Mouse (Mus musculus): Measurements from ENCODE around the gene Qpct. TPM values are rescaled to one million over a fixed set of nuclear protein-coding genes. Genes with fewer than 3 reads are reported as not detected.

The Qpct gene
- 7.9 and 9.8 TPM in 2 replicates for polyA plus RNA-seq (2016; fragmentation: Nextera tagmentation; extraction: Ambion mirVana)

- Histone ChIP-seq H3K9me3 (no peaks in the 10 kb centered on the region), H3K9ac (replicated peaks) (peak within 1 kb of the TSS; percentile 63), H3K36me3 (no peaks in the 10 kb centered on the region), H3K4me3 (peak within 1 kb of the TSS; percentile 63), H3K27me3 (peaks cover 10% of the 10 kb centered on the region), H3K27ac (replicated peaks) (peak within 1 kb of the TSS; percentile 43; the same call in 1 of the 2 replicates), H3K4me2 (replicated peaks) (peak within 1 kb of the TSS; percentile 98), H3K4me1 (0 out of 2 replicates have a peak, but pooled peaks cover 2% of the 10 kb centered on the region)
- ATAC-seq (ENCODE audit: low FRiP score, low read depth) = 0 out of 2 replicates have a peak, but pooled peaks have one; percentile 28
- WGBS = 72% methylated on average over 4 of the region's 4 CpGs
These were observed at the start of gene Qpct for GRCm38 (mm10) chr17:79051606-79052005. Gene Qpct, plus strand, starts transcription at chr17:79051906.

DNA sequence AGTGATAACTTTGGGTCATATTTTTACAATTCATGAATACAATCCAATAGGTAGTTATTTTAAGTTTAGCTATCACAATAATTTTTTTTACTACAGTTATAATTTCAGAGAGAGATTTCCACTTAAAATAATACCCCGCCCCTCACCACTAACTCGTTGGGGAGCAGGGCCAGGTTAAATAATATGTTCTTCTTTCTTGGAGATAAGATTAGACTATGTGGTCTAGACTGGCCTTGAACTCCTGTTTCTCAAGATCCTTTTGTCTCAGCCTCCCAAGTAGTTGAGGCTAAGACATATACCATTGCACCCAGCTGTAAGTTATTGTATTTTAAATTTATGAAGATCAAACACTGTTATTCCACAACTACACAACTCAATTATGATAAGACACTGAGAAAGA lies 38.1 kb upstream of the Qpct start:
- Histone ChIP-seq H3K36me3 (peaks cover 22% of the 10 kb centered on the region), H3K4me1 (peaks cover 14% of the 10 kb centered on the region), H3K4me3 (no peak overlapping the region), H3K9me3 (no peaks in the 10 kb centered on the region), H3K4me2 (replicated peaks) (no peak overlapping the region), H3K27ac (replicated peaks) (no peak overlapping the region), H3K27me3 (no peaks in the 10 kb centered on the region), H3K9ac (replicated peaks) (no peak overlapping the region)
- WGBS = 92% methylated on average over 2 of the region's 2 CpGs
- ATAC-seq (ENCODE audit: low FRiP score, low read depth) = no peak

DNA sequence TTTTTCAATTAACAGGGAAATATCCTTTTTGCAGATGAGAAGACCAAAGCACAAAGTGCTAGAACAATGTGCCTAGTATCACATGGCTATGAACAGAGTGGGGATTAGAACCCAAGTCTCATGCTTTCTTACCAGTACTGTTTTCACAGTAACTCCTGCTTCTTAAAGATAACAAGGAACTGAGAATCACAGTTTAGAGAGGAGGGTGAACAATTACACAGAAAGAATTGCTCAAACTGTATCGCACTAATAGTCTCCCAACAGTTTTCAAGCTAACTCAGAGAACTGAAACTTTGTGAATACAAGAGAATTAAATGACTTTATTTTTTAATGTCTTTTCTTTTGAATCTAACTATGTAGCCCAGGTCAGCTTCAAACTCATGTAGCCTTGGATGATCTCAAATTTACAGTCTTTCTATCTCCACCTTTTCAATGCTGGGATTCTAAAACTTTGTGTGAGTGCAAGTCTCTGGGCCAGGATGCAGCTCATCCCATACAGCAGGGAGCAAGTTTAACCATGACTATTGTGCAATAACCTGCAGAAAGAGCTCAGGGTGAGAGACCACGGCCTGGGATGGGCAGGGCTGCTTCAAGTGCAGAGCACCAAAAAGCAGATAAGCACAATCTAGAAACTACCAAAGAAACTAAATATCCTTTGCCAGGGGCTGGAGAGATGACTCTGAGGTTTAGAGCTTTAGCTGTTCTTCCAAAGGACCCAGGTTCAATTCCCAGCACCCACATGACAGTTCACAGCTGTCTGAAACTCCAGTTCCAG lies 36.6 kb upstream of the Qpct start:
- Histone ChIP-seq H3K9me3 (no peaks in the 10 kb centered on the region), H3K9ac (replicated peaks) (no peak overlapping the region), H3K4me2 (replicated peaks) (no peak overlapping the region), H3K4me3 (no peak overlapping the region), H3K27ac (replicated peaks) (no peak overlapping the region), H3K4me1 (peaks cover 26% of the 10 kb centered on the region), H3K27me3 (no peaks in the 10 kb centered on the region), H3K36me3 (peaks cover 19% of the 10 kb centered on the region)
- no peak for ATAC-seq (ENCODE audit: low FRiP score, low read depth)
- WGBS = 93% methylated on average over 2 of the region's 2 CpGs

DNA sequence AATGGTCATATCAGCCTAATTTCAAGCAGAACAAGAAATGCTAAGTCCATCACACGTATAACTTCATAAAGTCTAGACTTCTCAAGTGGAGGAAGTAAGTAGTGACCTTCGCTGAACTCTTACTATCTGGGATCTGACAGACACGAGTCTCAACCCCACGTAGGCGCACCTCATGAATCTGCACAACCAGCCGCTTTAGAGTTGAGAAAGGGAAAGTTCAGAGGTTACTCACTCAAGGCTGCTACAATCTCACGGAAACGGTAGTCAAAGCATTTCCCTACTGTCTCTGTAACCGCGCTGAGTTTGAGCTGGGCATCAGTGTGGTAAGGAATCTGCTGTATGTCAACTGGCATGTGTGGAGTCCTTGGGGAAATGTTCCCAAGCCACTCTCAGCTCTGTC lies 35.9 kb upstream of the Qpct start:
- H3K4me3 ChIP-seq = no peak overlapping the region
- WGBS = 88% methylated on average over 10 of the region's 10 CpGs
- no peak overlapping the region for H3K9ac ChIP-seq (replicated peaks)
- ATAC-seq (ENCODE audit: low FRiP score, low read depth) = no peak
- peaks cover 18% of the 10 kb centered on the region for H3K36me3 ChIP-seq
- H3K4me2 ChIP-seq (replicated peaks) = no peak overlapping the region
- H3K4me1 ChIP-seq = peaks cover 26% of the 10 kb centered on the region
- H3K9me3 ChIP-seq = no peaks in the 10 kb centered on the region
- no peaks in the 10 kb centered on the region for H3K27me3 ChIP-seq
- H3K27ac ChIP-seq (replicated peaks) = no peak overlapping the region

DNA sequence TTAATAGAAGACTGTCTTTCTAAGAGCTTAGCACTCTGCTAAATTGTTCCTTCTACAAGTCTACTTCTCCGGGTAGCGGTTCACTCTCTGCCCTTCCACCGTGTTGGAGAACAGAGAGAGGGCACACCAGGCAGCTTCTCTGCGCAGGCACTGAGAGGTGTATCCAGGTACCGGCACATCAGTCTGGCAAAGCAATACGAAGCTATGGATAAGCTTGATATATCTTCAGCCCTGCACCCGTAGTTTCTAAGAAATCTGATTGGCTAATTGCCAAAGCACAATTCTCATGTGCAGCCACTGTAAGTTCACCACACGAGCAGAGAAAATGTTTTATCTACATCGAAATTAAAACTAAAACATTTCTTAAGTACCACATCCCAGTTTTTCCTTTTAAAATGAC lies 33.3 kb upstream of the Qpct start:
- H3K27me3 ChIP-seq = peaks cover 10% of the 10 kb centered on the region
- peak overlapping the region; percentile 67 for H3K4me2 ChIP-seq (replicated peaks)
- WGBS = 68% methylated on average over 9 of the region's 9 CpGs
- no peak overlapping the region; the same call in 1 of the 2 replicates for H3K4me3 ChIP-seq
- no peak for ATAC-seq (ENCODE audit: low FRiP score, low read depth)
- no peaks in the 10 kb centered on the region for H3K36me3 ChIP-seq
- H3K9me3 ChIP-seq = no peaks in the 10 kb centered on the region
- H3K4me1 ChIP-seq = peaks cover 26% of the 10 kb centered on the region
- no peak overlapping the region for H3K27ac ChIP-seq (replicated peaks)
- no peak overlapping the region for H3K9ac ChIP-seq (replicated peaks)

GRCm38 (mm10) chr17:79019726-79020207 lies 31.9 kb upstream of the Qpct start:
- Histone ChIP-seq H3K9me3 (no peaks in the 10 kb centered on the region), H3K9ac (replicated peaks) (peak overlapping the region; percentile 73), H3K4me2 (replicated peaks) (peak overlapping the region; percentile 67), H3K4me1 (peaks cover 26% of the 10 kb centered on the region), H3K27ac (replicated peaks) (peak overlapping the region; percentile 90), H3K27me3 (peaks cover 10% of the 10 kb centered on the region), H3K4me3 (peak overlapping the region; percentile 81), H3K36me3 (no peaks in the 10 kb centered on the region)
- WGBS = under 1% methylated on average over 18 of the region's 18 CpGs
- ATAC-seq (ENCODE audit: low FRiP score, low read depth) = 0 out of 2 replicates have a peak, but pooled peaks have one; percentile 8

DNA sequence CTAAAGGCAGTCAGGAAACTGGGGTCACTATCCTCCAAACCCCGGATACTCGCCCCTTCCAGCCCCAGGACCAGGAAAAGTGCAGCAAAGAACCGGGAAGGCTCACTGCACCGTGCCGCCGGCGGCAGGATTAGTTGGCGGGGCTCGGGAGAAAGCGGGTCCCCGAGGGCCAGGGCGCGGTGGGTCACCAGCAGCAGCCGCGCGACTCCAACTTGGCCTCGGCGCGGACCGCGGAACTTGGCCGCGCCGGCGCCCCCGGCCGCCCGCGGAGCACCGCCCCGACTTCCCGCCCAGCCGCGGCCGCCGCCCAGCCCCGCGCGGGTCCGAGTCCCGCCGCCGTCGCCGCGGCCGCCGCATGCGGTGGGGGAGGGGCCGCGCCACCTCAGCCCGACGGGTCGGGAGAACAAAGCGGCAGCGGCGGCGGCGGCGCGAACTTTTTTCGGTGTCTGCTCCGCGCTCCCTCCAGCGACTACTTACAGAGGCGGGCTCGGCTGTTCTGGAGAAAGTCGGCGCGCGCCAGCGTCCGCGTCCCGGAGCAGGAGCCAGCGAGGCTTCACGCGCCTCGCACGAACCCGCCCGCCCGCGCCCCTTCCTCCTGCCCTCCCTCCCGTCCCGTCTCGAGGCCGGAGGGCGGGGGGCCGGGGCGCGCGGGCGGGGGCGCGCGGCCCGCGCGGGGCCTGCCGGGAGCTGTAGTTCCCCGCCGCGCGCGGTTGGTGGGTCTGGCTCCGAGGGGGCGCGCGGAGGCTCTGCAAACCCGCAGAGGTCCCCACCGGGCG lies 31.3 kb upstream of the Qpct start, which contains the start of gene Prkd3:
Gene Prkd3, minus strand, starts transcription at position 609 of the 776 bp plus-strand sequence.
- Histone ChIP-seq H3K4me1 (peaks cover 26% of the 10 kb centered on the region), H3K9ac (replicated peaks) (peak within 1 kb of the TSS; percentile 73), H3K4me2 (replicated peaks) (peak within 1 kb of the TSS; percentile 67), H3K27ac (replicated peaks) (peak within 1 kb of the TSS; percentile 90), H3K4me3 (peak within 1 kb of the TSS; percentile 81), H3K36me3 (no peaks in the 10 kb centered on the region), H3K9me3 (no peaks in the 10 kb centered on the region), H3K27me3 (peaks cover 10% of the 10 kb centered on the region)
- under 1% methylated on average over 72 of the region's 113 CpGs for WGBS
- peak; percentile 93 for ATAC-seq (ENCODE audit: low FRiP score, low read depth)

DNA sequence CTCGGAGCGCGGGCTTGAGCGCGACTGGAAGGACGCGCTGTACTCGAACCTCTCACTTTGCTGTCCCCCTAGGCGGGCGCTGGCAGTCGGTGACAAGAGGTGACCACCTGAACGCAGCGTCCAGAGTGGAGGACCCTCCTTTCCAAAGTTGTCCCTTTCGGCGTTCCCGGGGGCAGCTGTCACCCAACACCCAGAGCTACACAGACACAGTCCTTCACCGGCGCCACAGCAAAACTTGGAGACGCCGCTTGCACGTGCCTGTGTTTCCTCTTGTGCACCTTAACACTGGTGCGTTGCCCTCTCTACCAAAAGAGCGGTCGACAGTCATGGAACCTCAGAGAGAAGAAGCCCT lies 30.7 kb upstream of the Qpct start:
- 2% methylated on average over 24 of the region's 24 CpGs for WGBS
- Histone ChIP-seq H3K9ac (replicated peaks) (peak overlapping the region; percentile 73), H3K4me2 (replicated peaks) (peak overlapping the region; percentile 67), H3K4me1 (peaks cover 26% of the 10 kb centered on the region), H3K4me3 (peak overlapping the region; percentile 81), H3K36me3 (no peaks in the 10 kb centered on the region), H3K9me3 (no peaks in the 10 kb centered on the region), H3K27me3 (peaks cover 10% of the 10 kb centered on the region), H3K27ac (replicated peaks) (peak overlapping the region; percentile 90; the same call in 1 of the 2 replicates)
- ATAC-seq (ENCODE audit: low FRiP score, low read depth) = no peak

DNA sequence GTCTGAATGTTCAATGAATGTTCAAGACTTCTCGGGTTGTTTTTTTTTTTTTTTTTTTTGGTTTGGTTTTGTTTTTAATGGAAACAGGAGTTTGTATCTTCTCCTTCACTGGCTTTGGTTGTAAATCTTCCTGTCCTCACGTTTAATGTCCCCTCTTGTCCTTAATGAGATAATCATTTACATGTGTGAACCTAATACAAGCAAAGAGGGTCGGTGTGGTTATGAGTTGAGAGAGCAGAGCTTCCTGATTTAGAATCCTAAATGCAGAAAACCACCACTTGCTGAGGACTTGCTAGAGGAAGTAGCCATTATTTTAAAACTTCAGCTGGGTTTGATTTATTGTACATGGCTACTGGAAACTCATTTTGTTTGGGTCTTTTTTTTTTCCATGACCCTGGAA lies 29.0 kb upstream of the Qpct start:
- no peak overlapping the region for H3K4me3 ChIP-seq
- no peak for ATAC-seq (ENCODE audit: low FRiP score, low read depth)
- no peaks in the 10 kb centered on the region for H3K36me3 ChIP-seq
- peaks cover 19% of the 10 kb centered on the region for H3K4me1 ChIP-seq
- peaks cover 10% of the 10 kb centered on the region for H3K27me3 ChIP-seq
- WGBS = 63% methylated on average over 3 of the region's 3 CpGs
- H3K9ac ChIP-seq (replicated peaks) = no peak overlapping the region
- no peaks in the 10 kb centered on the region for H3K9me3 ChIP-seq
- no peak overlapping the region for H3K27ac ChIP-seq (replicated peaks)
- H3K4me2 ChIP-seq (replicated peaks) = no peak overlapping the region

GRCm38 (mm10) chr17:79024544-79024943 lies 27.2 kb upstream of the Qpct start:
- H3K36me3 ChIP-seq = no peaks in the 10 kb centered on the region
- peaks cover 10% of the 10 kb centered on the region for H3K27me3 ChIP-seq
- ATAC-seq (ENCODE audit: low FRiP score, low read depth) = no peak
- no peak overlapping the region for H3K27ac ChIP-seq (replicated peaks)
- WGBS = 82% methylated on average over 4 of the region's 4 CpGs
- H3K4me2 ChIP-seq (replicated peaks) = no peak overlapping the region
- no peak overlapping the region for H3K4me3 ChIP-seq
- no peak overlapping the region for H3K9ac ChIP-seq (replicated peaks)
- H3K9me3 ChIP-seq = no peaks in the 10 kb centered on the region
- H3K4me1 ChIP-seq = peaks cover 3% of the 10 kb centered on the region

DNA sequence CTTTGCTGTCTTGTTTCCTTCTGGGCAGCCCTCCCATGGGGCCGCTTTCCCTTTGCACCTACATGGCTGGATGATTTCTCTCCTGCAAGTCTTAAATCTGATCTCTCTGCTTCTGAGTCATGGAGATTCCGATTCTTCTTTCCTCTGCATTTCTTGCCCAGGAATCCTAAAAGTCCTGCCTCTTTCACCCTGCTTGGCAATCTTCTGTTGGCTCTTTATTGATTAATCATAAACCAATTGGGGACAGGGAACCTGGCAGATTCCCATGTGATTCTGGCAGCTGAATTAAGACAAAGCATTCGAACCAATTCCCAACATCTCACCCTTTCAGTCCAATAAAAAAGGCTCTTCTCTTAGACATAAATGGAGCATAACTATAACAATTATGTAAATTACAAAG lies 22.5 kb upstream of the Qpct start:
- H3K36me3 ChIP-seq = no peaks in the 10 kb centered on the region
- H3K4me2 ChIP-seq (replicated peaks) = no peak overlapping the region
- H3K27ac ChIP-seq (replicated peaks) = no peak overlapping the region
- no peak overlapping the region for H3K4me3 ChIP-seq
- 91% methylated on average over 3 of the region's 3 CpGs for WGBS
- no peak overlapping the region for H3K9ac ChIP-seq (replicated peaks)
- no peak for ATAC-seq (ENCODE audit: low FRiP score, low read depth)
- H3K9me3 ChIP-seq = no peaks in the 10 kb centered on the region
- H3K27me3 ChIP-seq = no peaks in the 10 kb centered on the region
- no peaks in the 10 kb centered on the region for H3K4me1 ChIP-seq

DNA sequence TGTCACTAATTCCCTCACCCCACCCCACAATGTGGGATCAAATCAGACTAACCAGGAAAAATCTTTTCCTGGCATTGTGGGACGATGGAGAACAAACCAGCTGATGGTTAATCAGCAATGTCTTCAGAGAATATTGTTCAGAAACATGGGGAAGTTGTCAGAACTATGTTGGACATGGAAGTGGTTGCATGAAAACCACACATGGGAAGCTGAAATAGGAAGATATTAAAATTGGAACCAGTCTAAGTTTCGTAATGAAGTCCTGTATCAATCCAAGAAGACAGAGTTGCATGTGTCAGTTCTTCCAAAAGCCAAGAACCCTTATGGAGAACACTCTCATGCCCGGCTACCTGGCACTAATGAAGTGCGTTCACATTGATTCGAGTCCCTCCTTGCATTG lies 20.1 kb upstream of the Qpct start:
- no peak overlapping the region for H3K9ac ChIP-seq (replicated peaks)
- H3K27me3 ChIP-seq = no peaks in the 10 kb centered on the region
- H3K4me3 ChIP-seq = no peak overlapping the region
- H3K9me3 ChIP-seq = no peaks in the 10 kb centered on the region
- no peak for ATAC-seq (ENCODE audit: low FRiP score, low read depth)
- WGBS = 80% methylated on average over 5 of the region's 5 CpGs
- no peak overlapping the region for H3K27ac ChIP-seq (replicated peaks)
- H3K4me2 ChIP-seq (replicated peaks) = no peak overlapping the region
- no peaks in the 10 kb centered on the region for H3K4me1 ChIP-seq
- H3K36me3 ChIP-seq = no peaks in the 10 kb centered on the region

Data from midbrain, embryonic 12.5 days (tissue).